Mouse (Mus musculus): ENCODE data around the gene Snapc2. TPM values are rescaled to one million over a fixed set of nuclear protein-coding genes. Genes with fewer than 3 reads are reported as not detected.

The Snapc2 gene
- polyA plus RNA-seq, 1 experiment from 2014 or later = 63.8 TPM

- Histone ChIP-seq H3K27ac (no peak within 1 kb of the TSS), H3K9me3 (no peaks in the 10 kb centered on the region; the same call in 1 of the 2 replicates), H3K4me3 (peak within 1 kb of the TSS; percentile 52), H3K9ac (peak within 1 kb of the TSS; percentile 61), H3K4me1 (peaks cover 37% of the 10 kb centered on the region), H3K4me2 (replicated peaks) (peak within 1 kb of the TSS; percentile 91), H3K27me3 (peaks cover 61% of the 10 kb centered on the region), H3K36me3 (no peaks in the 10 kb centered on the region)
- ATAC-seq (ENCODE audit: low FRiP score, low read depth) = no peak
- 3% methylated on average over 44 of the region's 44 CpGs for WGBS
Measured at GRCm38 (mm10) chr8:4216791-4217621, 35.9 kb upstream of the Snapc2 start, which contains the start of gene Prr36. Gene Prr36 (minus strand): TSS chr8:4217459.

- 82% methylated on average over 3 of the region's 3 CpGs for WGBS
- H3K27me3 ChIP-seq = peaks cover 59% of the 10 kb centered on the region
- peaks cover 17% of the 10 kb centered on the region for H3K4me1 ChIP-seq
- H3K4me3 ChIP-seq = no peak overlapping the region
- no peak overlapping the region for H3K4me2 ChIP-seq (replicated peaks)
- no peaks in the 10 kb centered on the region for H3K36me3 ChIP-seq
- no peak overlapping the region for H3K9ac ChIP-seq
- no peak overlapping the region for H3K27ac ChIP-seq
- H3K9me3 ChIP-seq = no peaks in the 10 kb centered on the region; the same call in 1 of the 2 replicates
- ATAC-seq (ENCODE audit: low FRiP score, low read depth) = no peak
Measured at GRCm38 (mm10) chr8:4219617-4220016, 33.3 kb upstream of the Snapc2 start.

GRCm38 (mm10) chr8:4222059-4222458 is 30.8 kb upstream of the Snapc2 start:
- no peak for ATAC-seq (ENCODE audit: low FRiP score, low read depth)
- H3K36me3 ChIP-seq = no peaks in the 10 kb centered on the region
- H3K4me3 ChIP-seq = no peak overlapping the region
- no peaks in the 10 kb centered on the region; the same call in 1 of the 2 replicates for H3K9me3 ChIP-seq
- H3K27ac ChIP-seq = no peak overlapping the region
- H3K27me3 ChIP-seq = peaks cover 49% of the 10 kb centered on the region
- no peak overlapping the region for H3K4me2 ChIP-seq (replicated peaks)
- H3K9ac ChIP-seq = no peak overlapping the region
- H3K4me1 ChIP-seq = peaks cover 9% of the 10 kb centered on the region

- ATAC-seq (ENCODE audit: low FRiP score, low read depth) = no peak
- WGBS = 28% methylated on average over 4 of the region's 4 CpGs
- Histone ChIP-seq H3K4me1 (peaks cover 5% of the 10 kb centered on the region), H3K27ac (no peak overlapping the region), H3K4me3 (peak overlapping the region; percentile 33), H3K36me3 (no peaks in the 10 kb centered on the region), H3K27me3 (peaks cover 43% of the 10 kb centered on the region), H3K9me3 (no peaks in the 10 kb centered on the region), H3K9ac (peak overlapping the region; percentile 60; the same call in 1 of the 2 replicates), H3K4me2 (replicated peaks) (peak overlapping the region; percentile 64)
Measured at GRCm38 (mm10) chr8:4226323-4226722, 26.6 kb upstream of the Snapc2 start.

GRCm38 (mm10) chr8:4226739-4227347 is 26.0 kb upstream of the Snapc2 start, which contains the start of gene Lrrc8e:
Gene Lrrc8e (plus strand): TSS chr8:4226827.
- ATAC-seq (ENCODE audit: low FRiP score, low read depth) = no peak
- H3K4me3 ChIP-seq = peak within 1 kb of the TSS; percentile 33
- H3K4me1 ChIP-seq = peaks cover 5% of the 10 kb centered on the region
- H3K36me3 ChIP-seq = no peaks in the 10 kb centered on the region
- H3K27ac ChIP-seq = no peak within 1 kb of the TSS
- H3K4me2 ChIP-seq (replicated peaks) = peak within 1 kb of the TSS; percentile 64
- H3K9me3 ChIP-seq = no peaks in the 10 kb centered on the region
- peak within 1 kb of the TSS; percentile 60 for H3K9ac ChIP-seq
- H3K27me3 ChIP-seq = peaks cover 43% of the 10 kb centered on the region
- WGBS = 5% methylated on average over 33 of the region's 33 CpGs

GRCm38 (mm10) chr8:4227919-4228318 is 25.0 kb upstream of the Snapc2 start:
- Histone ChIP-seq H3K4me3 (no peak overlapping the region), H3K4me2 (replicated peaks) (no peak overlapping the region), H3K36me3 (no peaks in the 10 kb centered on the region), H3K9me3 (no peaks in the 10 kb centered on the region), H3K9ac (no peak overlapping the region), H3K27me3 (peaks cover 41% of the 10 kb centered on the region), H3K27ac (no peak overlapping the region), H3K4me1 (peaks cover 5% of the 10 kb centered on the region)
- no peak for ATAC-seq (ENCODE audit: low FRiP score, low read depth)
- WGBS = 85% methylated on average over 4 of the region's 4 CpGs

- no peaks in the 10 kb centered on the region for H3K9me3 ChIP-seq
- H3K4me2 ChIP-seq (replicated peaks) = no peak overlapping the region
- WGBS = 73% methylated on average over 5 of the region's 5 CpGs
- H3K36me3 ChIP-seq = no peaks in the 10 kb centered on the region
- H3K27me3 ChIP-seq = peaks cover 28% of the 10 kb centered on the region
- no peak for ATAC-seq (ENCODE audit: low FRiP score, low read depth)
- no peak overlapping the region for H3K4me3 ChIP-seq
- H3K9ac ChIP-seq = no peak overlapping the region
- H3K4me1 ChIP-seq = peaks cover 5% of the 10 kb centered on the region
- no peak overlapping the region for H3K27ac ChIP-seq
Measured at GRCm38 (mm10) chr8:4229784-4230183, 23.1 kb upstream of the Snapc2 start.

GRCm38 (mm10) chr8:4230612-4231351 is 22.1 kb upstream of the Snapc2 start:
- Histone ChIP-seq H3K4me1 (peaks cover 5% of the 10 kb centered on the region), H3K36me3 (no peaks in the 10 kb centered on the region), H3K4me3 (no peak overlapping the region), H3K9me3 (no peaks in the 10 kb centered on the region), H3K27ac (no peak overlapping the region), H3K9ac (no peak overlapping the region), H3K4me2 (replicated peaks) (no peak overlapping the region), H3K27me3 (peaks cover 30% of the 10 kb centered on the region)
- 54% methylated on average over 10 of the region's 10 CpGs for WGBS
- no peak for ATAC-seq (ENCODE audit: low FRiP score, low read depth)

- peak overlapping the region; percentile 83 for H3K4me3 ChIP-seq
- H3K36me3 ChIP-seq = peaks cover 22% of the 10 kb centered on the region
- peak overlapping the region; percentile 90 for H3K4me2 ChIP-seq (replicated peaks)
- no peaks in the 10 kb centered on the region for H3K9me3 ChIP-seq
- H3K4me1 ChIP-seq = peaks cover 25% of the 10 kb centered on the region
- WGBS = 23% methylated on average over 15 of the region's 15 CpGs
- H3K27me3 ChIP-seq = 0 out of 2 replicates have a peak, but pooled peaks cover 3% of the 10 kb centered on the region
- H3K9ac ChIP-seq = peak overlapping the region; percentile 78
- H3K27ac ChIP-seq = peak overlapping the region; percentile 93
- ATAC-seq (ENCODE audit: low FRiP score, low read depth) = no peak
Measured at GRCm38 (mm10) chr8:4237814-4238433, 15.0 kb upstream of the Snapc2 start.

- H3K4me3 ChIP-seq = peak within 1 kb of the TSS; percentile 83
- ATAC-seq (ENCODE audit: low FRiP score, low read depth) = peak; percentile 95
- peak within 1 kb of the TSS; percentile 90 for H3K4me2 ChIP-seq (replicated peaks)
- H3K9ac ChIP-seq = peak within 1 kb of the TSS; percentile 78
- H3K9me3 ChIP-seq = no peaks in the 10 kb centered on the region
- peaks cover 29% of the 10 kb centered on the region for H3K36me3 ChIP-seq
- peaks cover 25% of the 10 kb centered on the region for H3K4me1 ChIP-seq
- H3K27ac ChIP-seq = peak within 1 kb of the TSS; percentile 93
- 0 out of 2 replicates have a peak, but pooled peaks cover 3% of the 10 kb centered on the region for H3K27me3 ChIP-seq
- whole genome bisulfite sequencing = under 1% methylated on average over 63 of the region's 71 CpGs
Measured at GRCm38 (mm10) chr8:4238434-4239192, 14.3 kb upstream of the Snapc2 start, which contains the start of the genes Map2k7 and Gm49320. Gene Map2k7 (plus strand): TSS chr8:4238740. Gene Gm49320 (plus strand): TSS chr8:4238865.

Measured in limb, embryonic 13.5 days (tissue).